Mouse (Mus musculus): ENCODE measurements around the gene Otud3. TPM values are rescaled to one million over a fixed set of nuclear protein-coding genes. Genes with fewer than 3 reads are reported as not detected.

Otud3 gene
- polyA plus RNA-seq, 1 experiment, result 8.4 TPM

- 46% methylated on average over 6 of the region's 6 CpGs for WGBS
- Histone ChIP-seq H3K4me3 (ENCODE audit: insufficient read depth, low read depth, low read length) (no peak overlapping the region), H3K27ac (ENCODE audit: insufficient read depth, low read depth, low read length) (peak overlapping the region; percentile 69), H3K36me3 (ENCODE audit: control insufficient read depth, insufficient read depth, low read length) (no peaks in the 10 kb centered on the region), H3K27me3 (replicated peaks; ENCODE audit: control insufficient read depth, insufficient read depth, low read length) (no peaks in the 10 kb centered on the region), H3K4me1 (ENCODE audit: control insufficient read depth, insufficient read depth, low read length) (peaks cover 5% of the 10 kb centered on the region; the same call in 1 of the 2 replicates)
- no peak for TF ChIP-seq CTCF (conservative IDR thresholded peaks at IDR 0.05; ENCODE audit: insufficient read depth, insufficient read length, low read depth, low read length)
- TF ChIP-seq POLR2A (IDR thresholded peaks at IDR 0.05; ENCODE audit: low read depth, low read length), result no peak
- DNase-seq, result no peak
Measured at GRCm38 (mm10) chr4:138941966-138942365, 28.2 kb upstream of the Otud3 start.

- Histone ChIP-seq H3K36me3 (ENCODE audit: control insufficient read depth, insufficient read depth, low read length) (no peaks in the 10 kb centered on the region), H3K27me3 (replicated peaks; ENCODE audit: control insufficient read depth, insufficient read depth, low read length) (no peaks in the 10 kb centered on the region), H3K4me1 (ENCODE audit: control insufficient read depth, insufficient read depth, low read length) (peaks cover 5% of the 10 kb centered on the region; the same call in 1 of the 2 replicates), H3K4me3 (ENCODE audit: insufficient read depth, low read depth, low read length) (no peak overlapping the region), H3K27ac (ENCODE audit: insufficient read depth, low read depth, low read length) (peak overlapping the region; percentile 69; the same call in 1 of the 2 replicates)
- WGBS, result 55% methylated on average over 7 of the region's 7 CpGs
- TF ChIP-seq CTCF (conservative IDR thresholded peaks at IDR 0.05; ENCODE audit: insufficient read depth, insufficient read length, low read depth, low read length) (no peak), POLR2A (IDR thresholded peaks at IDR 0.05; ENCODE audit: low read depth, low read length) (no peak)
- peak; percentile 27 for DNase-seq
Measured at GRCm38 (mm10) chr4:138941401-138941800, 27.7 kb upstream of the Otud3 start.

- TF ChIP-seq CTCF (conservative IDR thresholded peaks at IDR 0.05; ENCODE audit: insufficient read depth, insufficient read length, low read depth, low read length) (no peak), POLR2A (IDR thresholded peaks at IDR 0.05; ENCODE audit: low read depth, low read length) (no peak)
- H3K27me3 ChIP-seq (replicated peaks; ENCODE audit: control insufficient read depth, insufficient read depth, low read length), result no peaks in the 10 kb centered on the region
- DNase-seq, result no peak
Measured at GRCm38 (mm10) chr4:138939481-138939880, 25.7 kb upstream of the Otud3 start.

DNA sequence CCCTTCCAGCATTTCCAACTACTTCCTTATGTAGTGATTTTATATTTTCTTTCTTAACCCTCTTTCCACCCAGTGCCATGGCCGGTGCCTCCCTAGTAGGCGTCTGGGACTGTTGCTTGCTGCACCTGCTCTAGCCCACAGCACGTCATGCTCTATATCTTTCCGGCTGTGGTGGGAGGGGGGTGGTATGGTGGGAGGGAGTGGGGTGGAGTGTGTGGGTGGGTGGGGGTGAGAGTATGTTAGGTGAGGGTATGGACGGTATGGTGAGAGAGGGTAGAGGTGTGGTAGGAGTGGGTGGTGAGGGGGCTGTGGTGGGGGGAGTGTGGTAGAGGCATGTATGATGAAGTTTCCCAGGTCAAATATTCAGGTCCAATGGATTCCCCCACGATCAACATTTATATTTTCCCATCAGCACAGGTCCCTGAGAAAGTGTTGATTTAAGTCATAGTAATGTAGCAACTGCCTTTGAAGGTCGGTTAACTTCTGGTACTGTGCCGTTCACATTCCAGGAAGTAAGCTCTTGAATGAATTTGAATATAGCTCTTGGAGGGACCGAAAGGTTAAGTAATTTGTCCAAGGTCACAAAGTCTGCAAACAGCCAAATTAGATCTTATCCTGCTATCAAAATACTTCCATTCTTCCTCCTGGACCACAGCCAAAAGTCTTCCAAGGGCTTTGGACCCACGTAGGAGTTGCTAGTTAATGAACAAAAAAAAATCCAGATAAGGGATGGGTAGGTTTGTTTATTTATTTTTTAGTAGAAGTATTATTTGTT is 24.9 kb upstream of the Otud3 start:
- no peak overlapping the region for H3K4me3 ChIP-seq (ENCODE audit: insufficient read depth, low read depth, low read length)
- no peak for TF ChIP-seq POLR2A (IDR thresholded peaks at IDR 0.05; ENCODE audit: low read depth, low read length)
- 24% methylated on average over 10 of the region's 10 CpGs for WGBS
- peak; percentile 83 for DNase-seq
- H3K4me1 ChIP-seq (ENCODE audit: control insufficient read depth, insufficient read depth, low read length), result peaks cover 5% of the 10 kb centered on the region; the same call in 1 of the 2 replicates
- H3K27ac ChIP-seq (ENCODE audit: insufficient read depth, low read depth, low read length), result no peak overlapping the region
- no peaks in the 10 kb centered on the region for H3K27me3 ChIP-seq (replicated peaks; ENCODE audit: control insufficient read depth, insufficient read depth, low read length)
- H3K36me3 ChIP-seq (ENCODE audit: control insufficient read depth, insufficient read depth, low read length), result no peaks in the 10 kb centered on the region

More at GRCm38 (mm10) chr4:138939481-138939880, 25.7 kb upstream of the Otud3 start:
- WGBS, result 44% methylated on average over 4 of the region's 4 CpGs
- Histone ChIP-seq H3K36me3 (ENCODE audit: control insufficient read depth, insufficient read depth, low read length) (no peaks in the 10 kb centered on the region), H3K4me1 (ENCODE audit: control insufficient read depth, insufficient read depth, low read length) (peaks cover 5% of the 10 kb centered on the region; the same call in 1 of the 2 replicates), H3K27ac (ENCODE audit: insufficient read depth, low read depth, low read length) (peak overlapping the region; percentile 61), H3K4me3 (ENCODE audit: insufficient read depth, low read depth, low read length) (no peak overlapping the region)

- WGBS, result 79% methylated on average over 11 of the region's 11 CpGs
- DNase-seq, result no peak
- H3K27me3 ChIP-seq (replicated peaks; ENCODE audit: control insufficient read depth, insufficient read depth, low read length), result no peaks in the 10 kb centered on the region
- H3K4me1 ChIP-seq (ENCODE audit: control insufficient read depth, insufficient read depth, low read length), result peaks cover 5% of the 10 kb centered on the region; the same call in 1 of the 2 replicates
- no peak overlapping the region for H3K4me3 ChIP-seq (ENCODE audit: insufficient read depth, low read depth, low read length)
- H3K27ac ChIP-seq (ENCODE audit: insufficient read depth, low read depth, low read length), result no peak overlapping the region
- no peaks in the 10 kb centered on the region for H3K36me3 ChIP-seq (ENCODE audit: control insufficient read depth, insufficient read depth, low read length)
- TF ChIP-seq POLR2A (IDR thresholded peaks at IDR 0.05; ENCODE audit: low read depth, low read length) (no peak), CTCF (conservative IDR thresholded peaks at IDR 0.05; ENCODE audit: insufficient read depth, insufficient read length, low read depth, low read length) (no peak)
Measured at GRCm38 (mm10) chr4:138934456-138935145, 20.9 kb upstream of the Otud3 start.

DNA sequence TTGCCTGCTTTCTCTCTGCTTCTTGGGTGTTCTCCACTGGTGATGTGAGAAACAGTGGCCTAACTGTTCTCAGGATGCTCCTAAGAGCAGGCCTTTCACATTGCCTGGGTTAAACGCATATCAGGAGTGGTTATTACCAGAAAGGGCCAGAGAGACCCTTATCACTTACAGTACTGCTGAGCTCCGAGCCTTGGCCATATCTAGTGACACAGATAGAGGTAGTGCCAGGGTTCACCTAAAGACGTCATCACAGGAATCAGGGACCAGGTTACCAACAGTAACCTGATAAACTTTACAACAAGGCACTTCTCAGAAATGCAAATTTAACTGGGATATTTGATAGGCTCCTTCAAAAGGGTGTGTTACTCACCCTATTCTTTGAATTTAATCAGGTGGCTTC is 20.1 kb upstream of the Otud3 start:
- 72% methylated on average over 3 of the region's 3 CpGs for WGBS
- Histone ChIP-seq H3K4me3 (ENCODE audit: insufficient read depth, low read depth, low read length) (no peak overlapping the region), H3K27me3 (replicated peaks; ENCODE audit: control insufficient read depth, insufficient read depth, low read length) (no peaks in the 10 kb centered on the region), H3K27ac (ENCODE audit: insufficient read depth, low read depth, low read length) (no peak overlapping the region), H3K36me3 (ENCODE audit: control insufficient read depth, insufficient read depth, low read length) (no peaks in the 10 kb centered on the region), H3K4me1 (ENCODE audit: control insufficient read depth, insufficient read depth, low read length) (no peaks in the 10 kb centered on the region)
- no peak for TF ChIP-seq POLR2A (IDR thresholded peaks at IDR 0.05; ENCODE audit: low read depth, low read length)
- no peak for TF ChIP-seq CTCF (conservative IDR thresholded peaks at IDR 0.05; ENCODE audit: insufficient read depth, insufficient read length, low read depth, low read length)
- DNase-seq, result no peak

DNA sequence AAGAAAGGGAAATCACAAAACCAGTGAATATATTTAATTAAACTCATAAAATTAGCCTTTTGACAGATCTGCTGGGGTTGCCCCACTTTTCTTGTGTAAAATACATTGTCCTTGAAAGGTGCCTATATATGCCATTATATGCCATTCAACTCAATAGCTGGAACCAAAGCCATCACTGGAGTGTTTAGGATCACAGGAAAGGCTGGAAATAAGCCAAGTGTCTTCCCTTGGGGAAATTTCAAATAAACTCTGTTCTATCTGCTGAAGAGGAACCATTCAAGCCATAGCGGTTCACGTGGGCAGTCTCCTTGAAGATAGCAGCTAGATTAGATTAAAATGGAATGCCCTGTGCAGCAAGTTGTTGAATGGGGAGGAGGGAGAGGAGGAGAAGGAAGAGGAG is 11.8 kb upstream of the Otud3 start:
- WGBS, result 59% methylated on average over 2 of the region's 2 CpGs
- TF ChIP-seq CTCF (conservative IDR thresholded peaks at IDR 0.05; ENCODE audit: insufficient read depth, insufficient read length, low read depth, low read length) (no peak), POLR2A (IDR thresholded peaks at IDR 0.05; ENCODE audit: low read depth, low read length) (no peak)
- Histone ChIP-seq H3K27ac (ENCODE audit: insufficient read depth, low read depth, low read length) (no peak overlapping the region), H3K36me3 (ENCODE audit: control insufficient read depth, insufficient read depth, low read length) (no peaks in the 10 kb centered on the region), H3K4me1 (ENCODE audit: control insufficient read depth, insufficient read depth, low read length) (no peaks in the 10 kb centered on the region), H3K27me3 (replicated peaks; ENCODE audit: control insufficient read depth, insufficient read depth, low read length) (no peaks in the 10 kb centered on the region), H3K4me3 (ENCODE audit: insufficient read depth, low read depth, low read length) (no peak overlapping the region)
- DNase-seq, result no peak

Data from kidney, adult 2 months (tissue).